Mouse (Mus musculus): ENCODE results near the gene Dclk1.

Gene Dclk1

GRCm38 (mm10) chr3:55517454-55518014 lies 275.4 kb downstream of the Dclk1 start:
- 81% methylated on average over 17 of the region's 17 CpGs for WGBS

GRCm38 (mm10) chr3:55520240-55521180 lies 278.3 kb downstream of the Dclk1 start:
- 15% methylated on average over 12 of the region's 12 CpGs for WGBS

GRCm38 (mm10) chr3:55521776-55522175 lies 279.6 kb downstream of the Dclk1 start:
- WGBS: 31% methylated on average over 8 of the region's 8 CpGs

GRCm38 (mm10) chr3:55523224-55523623 lies 281.1 kb downstream of the Dclk1 start:
- WGBS: 45% methylated on average over 7 of the region's 7 CpGs

GRCm38 (mm10) chr3:55523735-55524477 lies 281.7 kb downstream of the Dclk1 start:
- WGBS: 38% methylated on average over 16 of the region's 16 CpGs

- WGBS: 62% methylated on average over 9 of the region's 9 CpGs
Observed at GRCm38 (mm10) chr3:55524491-55525195, 282.5 kb downstream of the Dclk1 start.

- WGBS: 64% methylated on average over 3 of the region's 3 CpGs
Observed at GRCm38 (mm10) chr3:55526470-55526869, 284.3 kb downstream of the Dclk1 start.

- 21% methylated on average over 1 of the region's 1 CpGs for WGBS
Observed at GRCm38 (mm10) chr3:55527566-55527965, 285.4 kb downstream of the Dclk1 start.

GRCm38 (mm10) chr3:55528012-55528411 lies 285.8 kb downstream of the Dclk1 start:
- 62% methylated on average over 5 of the region's 5 CpGs for WGBS

GRCm38 (mm10) chr3:55529414-55529813 lies 287.2 kb downstream of the Dclk1 start:
- 24% methylated on average over 2 of the region's 2 CpGs for WGBS

- 33% methylated on average over 14 of the region's 14 CpGs for WGBS
Observed at GRCm38 (mm10) chr3:55531204-55532044, 289.3 kb downstream of the Dclk1 start.

GRCm38 (mm10) chr3:55532175-55532973 lies 290.2 kb downstream of the Dclk1 start:
- 55% methylated on average over 17 of the region's 17 CpGs for WGBS

- 66% methylated on average over 9 of the region's 9 CpGs for WGBS
Observed at GRCm38 (mm10) chr3:55535591-55536200, 293.5 kb downstream of the Dclk1 start.

- WGBS: 48% methylated on average over 6 of the region's 6 CpGs
Observed at GRCm38 (mm10) chr3:55536901-55537300, 294.7 kb downstream of the Dclk1 start.

GRCm38 (mm10) chr3:55537714-55538113 lies 295.6 kb downstream of the Dclk1 start:
- 47% methylated on average over 5 of the region's 5 CpGs for WGBS

GRCm38 (mm10) chr3:55539400-55539799 lies 297.2 kb downstream of the Dclk1 start:
- WGBS: 35% methylated on average over 4 of the region's 4 CpGs

GRCm38 (mm10) chr3:55539811-55540293 lies 297.7 kb downstream of the Dclk1 start:
- WGBS: 33% methylated on average over 12 of the region's 12 CpGs

- WGBS: 65% methylated on average over 6 of the region's 6 CpGs
Observed at GRCm38 (mm10) chr3:55540406-55541140, 298.4 kb downstream of the Dclk1 start.

GRCm38 (mm10) chr3:55541799-55542198 lies 299.6 kb downstream of the Dclk1 start:
- 91% methylated on average over 1 of the region's 1 CpGs for WGBS

All from cerebral cortex, adult 2 months (tissue).